Mouse (Mus musculus) thymus, postnatal 36 days (tissue): ENCODE data around the gene Erp27.
A peak's percentile ranks its signal among the peaks of the same experiment; 100 is the strongest.
"Not testable (repeated sequence)": the region's sequence is repeated elsewhere in the genome, so short reads cannot be mapped to it uniquely, and the experiment has no call there.

ENCODE experiments used
- DNase-seq, 2 experiments: peaks; one replicate each; pipeline ENCODE4 v3.0.0; 2022; ENCODE audit warnings: mixed read lengths in 2 of 2

The Erp27 gene

DNA sequence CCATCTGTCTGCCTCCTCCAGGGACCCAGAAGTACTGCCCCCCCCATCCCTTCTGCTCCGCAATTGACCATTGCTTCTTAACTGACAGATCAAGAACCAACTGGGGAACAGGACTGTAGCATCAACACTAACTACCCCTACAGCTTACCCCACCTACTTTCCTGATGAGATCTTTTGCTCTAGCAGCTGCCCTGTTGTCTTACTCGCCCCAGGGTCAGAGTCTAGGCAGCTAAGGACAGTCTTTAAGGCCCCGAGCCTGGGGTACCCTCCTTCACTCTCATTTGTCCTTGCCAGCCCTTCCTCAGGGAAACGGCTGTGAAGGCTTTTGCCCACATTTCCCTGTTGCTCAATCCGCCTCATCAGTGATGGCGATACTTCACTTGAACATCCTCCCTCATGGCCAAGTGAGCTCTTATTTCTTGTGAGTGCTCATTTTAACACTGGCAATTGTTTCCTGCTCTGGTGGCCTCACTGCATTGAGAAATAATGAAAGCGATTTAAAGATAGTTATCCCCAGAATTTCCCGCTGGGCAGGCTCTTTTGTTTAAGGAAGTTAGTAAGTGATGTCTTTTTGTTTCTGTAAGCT lies 18.0 kb downstream of the Erp27 start:
- DNase-seq = no peak

DNA sequence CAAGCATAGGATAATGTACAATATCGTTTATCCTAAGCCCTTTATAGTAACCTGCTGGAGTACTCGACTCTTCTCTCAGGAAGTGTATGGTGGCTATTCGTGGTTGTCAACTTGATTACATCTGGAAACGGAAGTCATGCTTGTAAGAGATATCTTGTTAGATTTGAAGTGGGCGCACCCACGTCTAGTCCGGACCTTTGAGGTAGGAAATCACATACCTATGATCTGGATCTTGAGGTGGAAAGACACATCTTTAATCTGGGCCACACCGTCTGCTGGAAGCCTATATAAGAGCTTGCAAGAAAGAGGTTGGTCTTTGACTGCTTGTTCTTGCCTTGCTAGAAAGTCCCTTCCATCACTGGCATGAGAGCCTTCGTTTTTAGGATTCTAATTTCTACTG lies 19.5 kb downstream of the Erp27 start:
- DNase-seq = no peak

DNA sequence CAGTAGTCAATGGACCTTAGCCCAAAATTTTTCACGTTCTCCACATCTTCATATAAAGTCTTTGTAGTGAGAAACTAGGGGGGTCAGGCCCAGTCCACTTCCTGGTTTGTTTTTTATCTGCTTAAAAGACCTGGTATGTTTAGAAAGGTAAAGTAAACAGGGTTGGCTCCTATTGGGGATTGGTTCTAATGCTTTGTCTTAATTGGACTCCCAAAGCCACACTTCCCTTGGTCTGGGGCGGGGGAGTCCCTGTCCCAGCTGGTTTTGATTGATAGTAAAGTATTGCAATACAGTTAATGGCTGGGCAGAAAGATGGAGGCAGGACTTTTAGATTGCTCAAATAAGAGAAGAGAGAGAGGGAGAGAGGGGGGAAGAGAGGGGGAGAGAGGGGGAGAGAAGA lies 21.0 kb downstream of the Erp27 start:
- no peak for DNase-seq

DNA sequence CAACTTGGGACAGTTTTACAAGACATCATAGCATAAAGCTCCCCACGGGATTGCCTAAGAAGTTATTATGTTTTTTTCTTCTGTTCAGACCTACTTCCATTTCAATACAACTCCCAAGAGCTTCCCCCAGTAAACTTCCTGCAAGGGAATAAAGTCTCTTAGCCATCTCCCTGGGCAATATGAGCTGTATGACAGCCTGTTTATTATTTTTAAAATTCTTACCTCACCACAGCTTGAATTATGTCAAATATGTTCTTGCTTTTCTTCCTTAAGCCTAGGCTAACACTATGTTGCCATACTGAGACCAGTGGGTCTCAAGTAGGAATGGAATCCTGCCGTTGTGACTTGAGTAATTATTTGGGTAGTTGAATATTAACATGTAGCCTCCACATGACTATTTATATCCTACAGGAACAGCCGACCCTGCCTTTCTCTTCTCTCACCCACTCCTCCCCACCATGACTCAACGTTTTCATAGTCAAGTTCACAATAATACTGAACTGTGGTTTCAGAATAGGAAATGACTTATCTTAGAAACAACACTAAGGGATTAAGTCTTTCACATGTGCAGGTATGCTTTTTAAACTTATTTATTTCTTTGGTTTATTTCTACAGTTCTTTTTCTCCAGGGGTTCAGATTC lies 21.5 kb downstream of the Erp27 start:
- no peak for DNase-seq

DNA sequence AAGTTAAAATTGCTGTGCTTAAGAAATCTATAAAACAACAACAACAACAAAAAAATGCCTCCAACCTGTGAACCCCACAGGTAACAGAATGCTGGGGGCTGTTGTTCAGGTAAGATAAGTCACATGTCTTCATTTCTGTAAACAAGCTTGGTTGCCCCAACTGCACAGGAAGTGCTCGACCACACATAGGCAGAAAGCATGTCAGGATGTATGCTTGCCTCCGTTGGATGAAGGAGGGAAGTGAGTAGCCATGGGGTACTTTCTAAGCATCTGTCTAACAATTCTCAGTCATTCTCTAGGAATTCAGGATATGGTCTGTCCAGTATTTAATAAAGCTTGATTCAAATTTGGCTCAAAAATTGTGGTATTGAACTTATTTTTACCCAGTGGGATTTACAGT lies 23.0 kb downstream of the Erp27 start:
- peak in 1 of 2 experiments; percentile 39 for DNase-seq

DNA sequence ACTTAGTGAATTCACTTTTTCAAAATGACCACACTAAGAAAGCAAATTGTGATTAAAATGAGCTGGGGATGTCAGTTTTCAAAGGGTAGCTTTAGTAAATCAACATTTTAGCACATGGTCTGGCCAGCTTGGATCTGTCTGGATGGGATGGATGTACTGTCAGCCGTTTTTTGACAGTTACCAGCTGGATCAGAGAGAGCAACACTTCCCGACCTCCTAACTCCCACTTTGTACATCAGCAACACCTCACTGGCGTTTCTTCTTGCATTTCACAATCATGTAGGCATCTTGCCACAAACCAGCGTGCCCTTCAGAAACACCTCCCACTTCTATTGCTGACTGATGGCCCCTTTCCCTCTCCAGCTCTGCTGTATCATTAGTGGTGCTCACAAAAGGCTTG lies 23.8 kb downstream of the Erp27 start:
- no peak for DNase-seq

DNA sequence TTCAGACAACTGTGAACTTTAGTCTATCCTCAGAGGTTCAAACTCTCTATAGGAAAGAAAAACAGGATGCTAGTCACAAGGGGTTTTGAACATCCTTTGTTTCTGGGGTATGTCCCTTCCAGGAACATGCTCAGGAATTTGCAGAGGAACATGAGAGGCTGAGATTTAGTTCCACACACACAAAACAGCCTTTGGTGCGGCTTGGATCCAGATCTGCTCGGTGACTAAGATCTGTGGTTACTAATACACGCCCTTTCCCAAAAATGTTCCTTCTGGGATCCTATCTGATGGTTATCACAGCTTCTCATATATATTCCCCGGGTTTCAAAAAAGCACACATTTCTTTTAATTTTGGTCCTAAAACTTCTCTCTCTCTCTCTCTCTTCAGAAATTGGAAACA lies 24.2 kb downstream of the Erp27 start:
- no peak for DNase-seq

DNA sequence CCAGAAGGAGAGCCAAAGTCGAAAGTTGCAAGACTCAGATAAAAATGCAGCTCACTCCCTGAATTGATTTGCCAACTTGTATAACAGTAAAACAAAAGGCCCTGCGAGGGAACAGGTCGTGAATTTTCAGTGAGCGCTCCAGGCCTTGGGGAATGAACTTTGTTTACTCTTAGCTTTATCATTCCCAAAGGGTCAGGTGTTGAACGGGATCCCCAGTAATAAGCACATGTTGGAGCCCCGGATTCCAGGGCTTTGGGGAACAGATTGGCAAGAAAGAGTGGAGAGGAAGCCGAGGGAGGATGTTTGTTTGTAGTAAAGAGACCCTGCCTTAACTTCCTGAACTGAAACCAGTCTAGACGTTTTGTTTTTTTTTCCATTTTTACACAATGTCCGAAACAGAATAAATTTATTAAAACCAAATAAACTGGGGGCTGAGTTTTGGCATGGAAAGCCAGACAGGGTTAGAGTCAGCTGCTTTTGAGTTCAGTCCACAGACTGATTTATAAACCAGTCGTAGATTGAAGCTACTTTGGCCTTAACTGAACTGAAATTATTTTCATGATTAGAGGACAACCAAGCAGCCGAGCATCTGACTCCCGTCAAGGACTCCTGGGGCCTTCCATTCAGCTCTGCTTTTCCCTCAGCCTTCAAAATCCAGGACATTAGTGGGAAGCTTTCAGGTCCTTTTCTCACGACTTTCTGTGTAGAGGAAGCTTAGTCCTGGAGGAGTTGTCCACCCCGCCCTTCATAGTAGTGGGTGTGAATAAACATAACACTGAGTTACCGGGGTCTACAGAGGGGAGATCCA lies 27.2 kb downstream of the Erp27 start:
- DNase-seq = no peak

DNA sequence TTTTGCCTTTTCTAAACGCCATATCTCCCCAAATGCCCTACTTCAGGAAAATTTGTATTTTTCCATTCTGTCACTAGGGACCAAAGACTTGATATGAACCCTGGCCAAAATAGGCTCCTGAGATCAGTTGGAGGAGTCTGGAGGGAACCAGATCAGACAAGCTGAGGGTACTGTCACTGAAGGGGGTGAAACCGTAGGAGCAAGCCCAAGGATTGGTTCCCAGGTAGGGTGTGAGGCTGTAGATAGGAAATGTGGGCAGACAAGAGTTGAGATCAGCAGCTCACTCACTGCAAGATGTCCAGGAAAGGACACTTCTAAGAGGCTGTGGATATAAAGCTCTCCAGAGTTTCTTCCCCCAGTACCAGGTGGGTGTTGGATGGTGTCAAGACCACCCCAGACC lies 30.0 kb downstream of the Erp27 start:
- no peak for DNase-seq

DNA sequence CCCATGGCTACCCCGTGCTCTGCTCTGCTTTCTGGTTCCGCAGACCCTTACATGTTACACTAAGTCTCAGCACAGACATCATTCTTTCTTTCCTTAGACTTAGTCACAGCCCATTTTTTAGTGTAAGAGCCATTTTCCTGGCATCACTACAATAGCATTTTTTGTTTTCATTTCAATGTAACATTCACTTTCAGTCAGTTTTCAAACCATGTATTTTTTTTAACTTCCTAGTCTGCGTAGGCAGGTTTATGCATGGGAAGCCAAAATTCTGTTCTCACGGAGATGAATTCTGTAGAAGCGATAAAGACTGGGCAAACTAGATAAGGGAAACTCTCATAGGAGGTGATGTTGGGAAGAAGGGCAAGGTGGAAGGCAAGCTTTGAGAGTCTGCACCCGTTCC lies 32.4 kb downstream of the Erp27 start:
- DNase-seq = no peak

DNA sequence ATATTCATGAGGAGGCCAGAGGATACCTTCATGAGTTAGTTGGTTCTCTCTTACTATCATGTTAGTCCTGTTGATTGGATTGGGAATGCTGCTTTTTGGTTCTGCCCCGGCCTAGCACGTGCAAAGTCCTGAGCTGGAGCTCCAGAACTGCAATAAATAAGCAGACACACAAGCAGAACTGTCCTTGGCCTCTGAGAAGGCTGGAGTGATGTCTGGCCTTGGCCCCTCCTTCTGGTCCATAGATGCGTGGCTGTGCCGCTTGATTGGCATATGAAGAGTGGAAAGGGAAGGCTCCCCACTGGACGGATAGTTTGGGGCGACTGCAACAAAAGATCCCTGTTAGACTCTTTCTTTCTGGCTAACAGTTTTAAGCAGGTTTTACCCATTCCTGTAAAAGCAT lies 32.9 kb downstream of the Erp27 start:
- DNase-seq = no peak

DNA sequence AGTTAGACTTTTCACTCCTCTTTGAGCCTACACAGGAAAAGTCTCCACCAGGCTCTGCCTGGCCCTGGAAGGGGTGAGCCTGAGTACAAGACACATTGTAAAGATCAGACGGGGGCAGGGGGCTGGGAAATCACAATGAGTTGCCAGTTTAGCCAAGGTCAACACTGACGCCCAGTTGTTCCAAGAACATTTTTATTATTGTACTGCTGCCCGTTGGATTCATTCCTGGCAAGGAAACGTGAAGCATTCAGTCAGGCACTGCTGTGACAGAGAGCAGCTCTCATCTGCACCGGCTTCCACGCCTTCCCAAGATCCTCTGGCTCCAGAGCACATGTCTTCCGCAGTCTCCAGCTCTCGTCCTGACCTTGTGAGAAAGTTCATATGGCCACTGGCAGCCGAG lies 34.1 kb downstream of the Erp27 start:
- no peak for DNase-seq

DNA sequence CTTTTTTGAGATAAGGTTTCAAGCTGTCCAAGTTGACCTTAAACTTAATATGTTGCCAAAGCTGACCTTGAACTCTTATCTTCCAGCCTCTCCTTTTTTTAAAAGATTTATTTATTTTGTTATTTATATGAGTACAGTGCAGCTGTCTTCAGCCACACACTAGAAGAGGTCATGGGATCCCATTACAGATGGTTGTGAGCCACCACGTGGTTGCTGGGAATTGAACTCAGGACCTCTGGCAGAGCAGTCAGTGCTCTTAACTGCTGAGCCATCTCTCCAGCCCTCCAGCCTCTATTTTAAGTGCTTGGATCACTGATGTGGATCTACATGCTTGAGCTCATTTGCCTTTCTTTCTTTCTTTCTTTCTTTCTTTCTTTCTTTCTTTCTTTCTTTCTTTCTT lies 37.2 kb downstream of the Erp27 start:
- not testable (repeated sequence) for DNase-seq

DNA sequence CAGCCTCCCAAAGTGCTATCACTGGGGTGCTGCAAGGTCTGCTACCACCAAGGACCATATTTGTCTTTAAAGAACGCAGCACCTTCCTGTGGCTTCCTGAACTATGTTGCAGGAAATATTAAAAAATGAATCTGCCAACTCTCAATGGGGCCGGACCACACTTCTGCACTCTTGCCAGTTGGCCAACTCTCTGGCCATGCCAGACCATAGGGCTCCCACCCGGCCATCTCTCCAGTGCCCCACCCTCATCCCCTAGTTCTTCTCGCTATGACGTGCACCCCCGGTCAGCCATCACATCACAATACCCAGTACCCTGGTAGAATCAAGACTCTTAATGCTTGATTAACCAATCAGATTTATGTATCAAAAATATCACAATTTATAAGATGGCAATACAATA lies 38.0 kb downstream of the Erp27 start:
- DNase-seq = no peak

DNA sequence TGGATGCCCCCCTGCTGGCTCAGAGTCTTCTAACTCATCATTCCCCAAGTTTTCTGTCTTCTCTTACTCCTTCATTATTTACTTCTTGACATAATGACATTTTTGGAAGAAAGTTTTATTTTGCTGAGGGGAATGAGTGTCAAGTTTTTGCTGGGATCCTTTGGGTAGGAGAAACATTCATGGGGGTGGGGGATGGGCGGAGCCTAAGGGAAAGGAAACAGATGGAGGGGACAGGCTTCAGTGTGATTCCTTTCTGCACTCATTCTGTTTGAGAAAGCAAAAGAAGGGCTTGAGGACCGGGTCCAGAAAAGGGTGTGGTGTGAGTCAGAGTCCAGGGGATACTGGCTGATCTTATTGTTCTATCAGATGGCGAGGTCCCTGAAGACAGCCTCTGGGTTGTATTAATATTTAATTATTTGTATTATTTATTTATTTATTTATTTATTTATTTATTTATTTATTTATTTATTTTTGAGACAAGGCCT lies 38.5 kb downstream of the Erp27 start:
- no peak for DNase-seq

DNA sequence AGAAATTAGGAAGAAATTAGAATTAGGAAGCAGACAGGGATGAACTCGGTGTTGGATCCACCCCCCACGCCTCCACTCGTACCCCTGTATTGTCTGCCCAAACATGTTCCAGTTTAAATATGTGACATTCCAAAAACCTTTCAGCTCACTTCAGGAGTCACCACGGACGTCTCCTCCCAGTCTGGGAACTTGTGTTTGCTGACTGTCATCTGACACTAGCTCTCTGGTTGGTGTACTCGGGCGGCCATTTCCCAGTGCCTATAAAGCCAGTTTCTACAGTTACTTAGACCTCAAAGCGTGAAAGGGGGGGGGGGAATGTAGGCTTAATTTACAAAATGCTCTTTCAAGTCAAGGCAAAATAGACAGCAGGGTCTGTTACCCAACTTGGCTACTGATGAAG lies 40.3 kb downstream of the Erp27 start:
- DNase-seq = no peak

DNA sequence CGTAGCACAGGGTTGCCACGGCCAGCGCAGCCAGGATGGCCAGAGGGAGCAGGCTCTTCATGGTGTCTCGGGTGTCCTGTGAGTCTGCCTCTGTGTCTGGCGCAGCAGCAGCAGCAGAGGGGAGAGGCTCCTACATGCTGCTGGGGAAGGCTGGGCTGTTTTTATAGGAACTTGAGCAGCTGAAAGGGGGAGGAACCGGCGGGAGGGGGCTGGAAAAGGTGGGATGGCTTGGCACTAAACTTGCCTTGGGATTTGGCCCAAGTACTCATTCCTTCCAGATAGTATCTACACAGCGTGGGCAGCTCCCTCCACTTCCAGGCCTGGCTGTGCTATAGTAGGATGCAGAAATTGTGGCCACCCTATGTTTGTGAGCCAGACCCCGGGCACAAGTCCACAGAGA lies 46.3 kb downstream of the Erp27 start, which contains the start of gene Mgp:
TSS of gene Mgp (minus strand) at position 154 of the 400 bp plus-strand sequence.
- DNase-seq = no peak

DNA sequence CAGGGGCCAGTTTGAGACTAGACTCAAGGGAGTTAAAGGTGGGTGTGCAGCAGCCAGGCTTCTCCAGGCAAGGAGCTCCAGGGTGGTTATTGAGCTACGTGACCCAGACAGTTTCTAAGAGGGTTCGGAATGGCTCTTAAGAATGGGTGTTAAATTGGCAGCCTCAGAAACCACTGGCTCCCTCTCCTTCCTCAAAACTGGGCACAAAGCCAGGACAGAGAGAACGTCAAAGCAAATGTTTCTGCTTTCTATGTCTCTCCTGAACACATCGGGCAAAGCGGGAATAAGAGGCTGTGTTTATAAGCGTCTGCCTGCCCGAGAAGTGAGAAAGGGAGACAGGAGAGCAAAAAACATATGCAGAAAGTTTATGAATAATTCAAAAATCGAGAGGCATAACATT lies 47.4 kb downstream of the Erp27 start:
- no peak for DNase-seq

DNA sequence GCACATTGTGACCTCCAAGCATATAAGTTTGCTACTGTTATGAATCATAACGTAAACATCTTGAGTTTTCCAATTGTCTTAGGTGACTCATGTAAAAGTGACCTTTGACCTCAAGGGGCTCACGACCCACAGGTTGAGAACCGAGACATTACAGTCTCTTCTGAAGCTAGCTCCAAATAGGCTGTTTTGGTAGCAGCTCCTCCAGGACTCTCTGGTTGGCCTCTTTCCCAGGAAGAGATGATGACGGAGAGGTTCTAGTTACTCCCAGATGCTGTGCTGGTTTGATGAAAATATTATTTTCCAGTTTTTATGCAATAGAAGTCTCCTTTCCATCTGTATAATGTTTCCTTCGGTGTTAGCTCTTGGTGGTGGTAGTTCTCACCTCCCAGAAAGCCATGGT lies 53.1 kb downstream of the Erp27 start:
- no peak for DNase-seq

DNA sequence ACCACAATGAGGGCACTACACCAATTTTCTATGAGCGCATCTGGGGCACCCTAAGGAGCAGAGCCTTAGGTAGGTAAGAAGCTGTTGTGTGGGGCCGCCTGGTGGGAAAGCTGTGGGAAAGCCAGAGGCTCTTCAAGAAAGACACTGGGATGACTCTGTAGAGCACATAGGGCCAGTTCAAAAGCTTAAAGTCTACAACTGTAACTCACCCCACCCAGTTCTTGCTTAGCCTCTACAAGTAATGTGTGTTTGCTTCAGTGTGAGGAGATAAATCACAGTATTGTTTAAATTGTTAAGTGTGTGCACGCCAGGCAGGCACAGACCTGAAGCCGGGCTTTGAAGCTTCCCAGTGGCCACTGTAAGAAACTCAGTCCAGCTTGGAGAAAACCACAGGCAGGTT lies 55.8 kb downstream of the Erp27 start:
- DNase-seq = no peak

DNA sequence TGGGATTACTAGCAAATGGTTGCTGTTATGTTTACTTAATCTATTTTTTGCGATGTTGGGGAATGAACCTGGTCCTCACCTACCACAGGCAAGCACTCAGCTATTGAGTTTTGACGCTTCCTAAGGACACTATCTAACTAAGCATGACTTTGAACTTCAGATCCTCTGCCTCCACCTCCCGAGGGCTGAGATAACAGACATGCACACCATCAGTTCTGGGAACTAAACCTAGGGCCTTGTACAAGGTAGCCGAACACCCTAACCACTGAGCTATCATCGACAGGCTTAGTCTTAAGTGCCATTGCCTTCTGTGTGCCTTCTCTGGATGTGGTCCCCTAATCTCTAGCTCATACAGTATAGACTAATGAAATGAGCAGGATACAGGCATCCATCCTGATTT lies 56.6 kb downstream of the Erp27 start:
- DNase-seq = no peak

DNA sequence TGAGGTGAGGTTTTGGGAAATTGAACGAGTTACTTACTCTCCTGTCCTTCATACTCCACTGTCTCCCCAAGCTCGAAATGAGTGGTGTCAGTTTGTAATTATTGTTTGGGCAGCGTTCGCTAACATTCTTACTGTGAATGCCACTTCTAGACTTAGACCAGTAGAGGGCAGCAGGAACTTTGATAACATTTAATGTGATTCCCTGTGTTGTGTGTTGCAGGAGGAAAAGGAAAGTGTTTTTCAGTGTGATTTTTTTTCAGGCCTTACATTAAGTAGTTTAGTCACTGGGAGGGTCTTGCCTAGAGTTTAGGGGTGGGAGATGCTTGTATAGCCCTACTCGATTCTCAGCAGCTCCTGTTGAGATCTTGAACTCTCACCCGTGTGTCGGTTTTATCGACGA lies 61.0 kb downstream of the Erp27 start:
- no peak for DNase-seq

DNA sequence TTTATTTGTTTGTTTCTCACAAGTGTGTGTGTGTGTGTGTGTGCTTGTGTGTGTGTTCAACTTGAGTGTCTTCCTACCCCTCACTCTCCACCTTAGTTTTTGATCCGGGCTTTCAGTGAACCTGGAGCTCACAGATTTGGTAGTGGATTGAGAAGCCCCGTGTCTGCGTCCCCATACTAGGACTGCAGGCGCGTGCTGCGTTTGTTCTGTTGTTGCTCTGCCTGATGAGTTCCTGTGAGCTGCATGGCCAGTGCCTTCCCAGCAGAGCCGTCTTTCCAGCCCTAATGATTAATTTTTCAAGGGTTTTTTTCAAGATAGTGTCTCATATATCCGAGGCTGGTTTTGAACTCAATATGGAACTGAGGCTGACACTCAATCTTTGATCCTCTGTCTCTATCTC lies 63.6 kb downstream of the Erp27 start:
- no peak for DNase-seq

DNA sequence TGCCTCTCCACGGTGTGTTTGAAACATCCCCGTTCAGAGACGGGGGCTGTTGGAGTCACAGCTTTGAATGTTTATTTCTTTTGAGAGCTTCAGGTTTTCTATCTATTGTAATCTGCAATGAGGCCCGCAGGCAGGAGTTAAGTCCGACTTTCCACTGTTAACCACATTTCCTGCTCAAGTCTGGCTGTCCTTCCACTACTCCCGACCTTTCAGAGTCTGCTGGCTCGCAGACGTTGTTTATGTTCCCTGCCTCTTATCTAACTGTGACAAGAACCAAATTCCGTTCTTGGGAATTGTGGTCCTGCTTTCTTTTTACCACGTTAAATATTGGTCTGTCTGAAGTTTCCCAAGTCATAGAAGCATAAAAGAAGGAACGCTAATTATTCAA lies 64.1 kb downstream of the Erp27 start:
- DNase-seq = no peak
